Mouse (Mus musculus) MEL (cell line): Measurements from ENCODE around the gene Ahcyl2.
A peak's percentile ranks its signal among the peaks of the same experiment; 100 is the strongest.

ENCODE experiments used
- BHLHE40 ChIP-seq: IDR thresholded peaks from 2 replicates; pipeline ENCODE4 v1.6.1; 2012; ENCODE audit warnings: low read depth, mild to moderate bottlenecking, inconsistent platforms, low read length, improper control_type of control experiment, borderline replicate concordance
- CHD2 ChIP-seq: IDR thresholded peaks from 2 replicates; pipeline ENCODE4 v1.6.1; 2011; ENCODE audit warnings: low read length, improper control_type of control experiment
- MAFK ChIP-seq: IDR thresholded peaks from 2 replicates; pipeline ENCODE4 v1.6.1; 2011; ENCODE audit warnings: low read depth, mild to moderate bottlenecking, low read length, improper control_type of control experiment, borderline replicate concordance
- POLR2A ChIP-seq, 2 experiments: IDR thresholded peaks; 2 replicates each; pipeline ENCODE4 v1.6.1; 2011 to 2012; ENCODE audit warnings: low read length in 2 of 2, mild to moderate bottlenecking in 2 of 2, control low read depth in 1 of 2, improper control_type of control experiment in 1 of 2, low read depth in 1 of 2, moderate library complexity in 1 of 2; ENCODE audit not compliant: control insufficient read depth in 1 of 2, insufficient read depth in 1 of 2, poor library complexity in 1 of 2

DNA sequence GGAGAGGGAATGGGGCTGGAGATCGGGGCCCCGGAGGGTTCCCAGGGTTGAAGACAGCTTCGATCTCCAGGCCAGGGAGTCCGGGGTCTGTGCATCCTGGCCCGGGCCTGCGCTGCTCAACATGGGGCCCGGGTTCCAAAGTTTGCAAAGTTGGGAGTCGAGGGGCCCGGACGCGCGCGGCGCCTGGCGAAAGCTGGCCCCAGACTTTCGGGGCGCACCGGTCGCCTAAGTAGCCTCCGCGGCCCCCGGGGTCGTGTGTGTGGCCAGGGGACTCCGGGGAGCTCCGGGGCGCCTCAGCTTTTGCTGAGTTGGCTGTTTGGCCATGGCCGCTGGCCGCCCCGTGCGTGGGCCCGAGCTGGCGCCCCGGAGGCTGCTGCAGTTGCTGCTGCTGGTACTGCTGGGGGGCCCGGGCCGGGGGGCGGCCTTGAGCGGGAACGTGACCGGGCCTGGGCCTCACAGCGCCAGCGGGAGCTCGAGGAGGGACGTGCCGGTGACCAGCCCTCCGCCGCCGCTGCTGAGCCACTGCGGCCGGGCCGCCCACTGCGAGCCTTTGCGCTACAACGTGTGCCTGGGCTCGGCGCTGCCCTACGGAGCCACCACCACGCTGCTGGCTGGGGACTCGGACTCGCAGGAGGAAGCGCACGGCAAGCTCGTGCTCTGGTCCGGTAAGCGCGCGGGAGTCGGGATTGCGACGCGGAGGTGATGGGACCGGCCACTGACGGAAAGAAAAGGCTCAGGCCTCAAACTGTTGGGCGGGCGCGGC, 31.9 kb upstream of the Ahcyl2 start:
- TF ChIP-seq POLR2A (IDR thresholded peaks at IDR 0.05; ENCODE audit: control insufficient read depth in 1 of 2, insufficient read depth in 1 of 2, low read depth in 1 of 2, low read length in 2 of 2, poor library complexity in 1 of 2) (peak; percentile 37 to 41), BHLHE40 (no peak), MAFK (peak; percentile 86), CHD2 (no peak)
